Mouse (Mus musculus): Measurements from ENCODE around the gene Aatk.

- TF ChIP-seq CTCF (IDR thresholded peaks at IDR 0.05; ENCODE audit: low read depth, low read length) (no peak), POLR2AphosphoS5 (IDR thresholded peaks at IDR 0.05; ENCODE audit: insufficient replicate concordance, low read depth, low read length) (no peak), GATA1 (IDR thresholded peaks at IDR 0.05; ENCODE audit: borderline replicate concordance, low read length) (no peak), TAL1 (conservative IDR thresholded peaks at IDR 0.05; ENCODE audit: low read depth, low read length) (no peak)
These were observed 86.3 kb downstream of the Aatk start for GRCm38 (mm10) chr11:119960671-119961070.

All from G1E (cell line).